Mouse (Mus musculus): Measurements from ENCODE around the gene Tbx15. TPM values are rescaled to one million over a fixed set of nuclear protein-coding genes. Genes with fewer than 3 reads are reported as not detected.

Gene Tbx15
- polyA plus RNA-seq, 1 experiment from 2014 or later = not detected

- 10% methylated on average over 6 of the region's 6 CpGs for WGBS (ENCODE audit: insufficient replicate concordance)
Measured at GRCm38 (mm10) chr3:99259741-99260270, 19.6 kb downstream of the Tbx15 start.

GRCm38 (mm10) chr3:99260395-99260794 lies 20.2 kb downstream of the Tbx15 start:
- no peak overlapping the region for H3K4me3 ChIP-seq
- H3K27me3 ChIP-seq (replicated peaks) = peaks cover 93% of the 10 kb centered on the region
- H3K36me3 ChIP-seq = no peaks in the 10 kb centered on the region
- no peak overlapping the region for H3K9ac ChIP-seq
- H3K4me1 ChIP-seq = no peaks in the 10 kb centered on the region
- H3K9me3 ChIP-seq (replicated peaks) = no peaks in the 10 kb centered on the region
- no peak overlapping the region for H3K27ac ChIP-seq
- no peak for ATAC-seq
- H3K4me2 ChIP-seq = no peak overlapping the region
- 26% methylated on average over 2 of the region's 2 CpGs for WGBS (ENCODE audit: insufficient replicate concordance)

More at GRCm38 (mm10) chr3:99259741-99260270, 19.6 kb downstream of the Tbx15 start:
- no peak overlapping the region for H3K9ac ChIP-seq
- H3K27me3 ChIP-seq (replicated peaks) = peaks cover 93% of the 10 kb centered on the region
- H3K4me2 ChIP-seq = no peak overlapping the region
- no peak overlapping the region for H3K4me3 ChIP-seq
- no peaks in the 10 kb centered on the region for H3K4me1 ChIP-seq
- no peaks in the 10 kb centered on the region for H3K9me3 ChIP-seq (replicated peaks)
- H3K27ac ChIP-seq = no peak overlapping the region
- ATAC-seq = no peak
- H3K36me3 ChIP-seq = no peaks in the 10 kb centered on the region

GRCm38 (mm10) chr3:99261371-99261791 lies 21.2 kb downstream of the Tbx15 start:
- ATAC-seq = no peak
- no peaks in the 10 kb centered on the region for H3K9me3 ChIP-seq (replicated peaks)
- H3K27ac ChIP-seq = no peak overlapping the region
- no peak overlapping the region for H3K9ac ChIP-seq
- H3K4me1 ChIP-seq = no peaks in the 10 kb centered on the region
- no peak overlapping the region for H3K4me2 ChIP-seq
- peaks cover 89% of the 10 kb centered on the region for H3K27me3 ChIP-seq (replicated peaks)
- H3K4me3 ChIP-seq = no peak overlapping the region
- no peaks in the 10 kb centered on the region for H3K36me3 ChIP-seq
- 4% methylated on average over 18 of the region's 18 CpGs for WGBS (ENCODE audit: insufficient replicate concordance)

GRCm38 (mm10) chr3:99261986-99262385 lies 21.8 kb downstream of the Tbx15 start:
- WGBS (ENCODE audit: insufficient replicate concordance) = 22% methylated on average over 2 of the region's 2 CpGs
- peaks cover 83% of the 10 kb centered on the region for H3K27me3 ChIP-seq (replicated peaks)
- H3K9me3 ChIP-seq (replicated peaks) = no peaks in the 10 kb centered on the region
- no peak for ATAC-seq
- H3K36me3 ChIP-seq = no peaks in the 10 kb centered on the region
- H3K4me3 ChIP-seq = no peak overlapping the region
- H3K4me1 ChIP-seq = no peaks in the 10 kb centered on the region
- no peak overlapping the region for H3K4me2 ChIP-seq
- no peak overlapping the region for H3K9ac ChIP-seq
- no peak overlapping the region for H3K27ac ChIP-seq

GRCm38 (mm10) chr3:99263471-99263903 lies 23.3 kb downstream of the Tbx15 start:
- H3K9me3 ChIP-seq (replicated peaks) = no peaks in the 10 kb centered on the region
- ATAC-seq = no peak
- no peak overlapping the region for H3K4me2 ChIP-seq
- no peaks in the 10 kb centered on the region for H3K4me1 ChIP-seq
- WGBS (ENCODE audit: insufficient replicate concordance) = 15% methylated on average over 9 of the region's 9 CpGs
- peaks cover 68% of the 10 kb centered on the region for H3K27me3 ChIP-seq (replicated peaks)
- H3K36me3 ChIP-seq = no peaks in the 10 kb centered on the region
- H3K27ac ChIP-seq = no peak overlapping the region
- no peak overlapping the region for H3K4me3 ChIP-seq
- no peak overlapping the region for H3K9ac ChIP-seq

GRCm38 (mm10) chr3:99264695-99265094 lies 24.5 kb downstream of the Tbx15 start:
- H3K27ac ChIP-seq = no peak overlapping the region
- no peaks in the 10 kb centered on the region for H3K4me1 ChIP-seq
- WGBS (ENCODE audit: insufficient replicate concordance) = 25% methylated on average over 7 of the region's 7 CpGs
- no peak overlapping the region for H3K4me3 ChIP-seq
- H3K4me2 ChIP-seq = no peak overlapping the region
- no peak overlapping the region for H3K9ac ChIP-seq
- peaks cover 56% of the 10 kb centered on the region for H3K27me3 ChIP-seq (replicated peaks)
- H3K36me3 ChIP-seq = no peaks in the 10 kb centered on the region
- H3K9me3 ChIP-seq (replicated peaks) = no peaks in the 10 kb centered on the region
- 0 out of 2 replicates have a peak, but pooled peaks have one; percentile 47 for ATAC-seq

GRCm38 (mm10) chr3:99266752-99267303 lies 26.6 kb downstream of the Tbx15 start:
- Histone ChIP-seq H3K27ac (no peak overlapping the region), H3K9ac (no peak overlapping the region), H3K4me1 (no peaks in the 10 kb centered on the region), H3K36me3 (no peaks in the 10 kb centered on the region), H3K9me3 (replicated peaks) (no peaks in the 10 kb centered on the region), H3K27me3 (replicated peaks) (peaks cover 39% of the 10 kb centered on the region), H3K4me2 (no peak overlapping the region), H3K4me3 (no peak overlapping the region)
- ATAC-seq = no peak
- WGBS (ENCODE audit: insufficient replicate concordance) = 50% methylated on average over 10 of the region's 10 CpGs

- Histone ChIP-seq H3K4me2 (no peak overlapping the region), H3K4me1 (no peaks in the 10 kb centered on the region), H3K4me3 (no peak overlapping the region), H3K27ac (no peak overlapping the region), H3K9ac (no peak overlapping the region), H3K27me3 (replicated peaks) (no peaks in the 10 kb centered on the region; the same call in 1 of the 2 replicates), H3K36me3 (no peaks in the 10 kb centered on the region), H3K9me3 (replicated peaks) (no peaks in the 10 kb centered on the region)
- ATAC-seq = no peak
- whole genome bisulfite sequencing (ENCODE audit: insufficient replicate concordance) = 61% methylated on average over 12 of the region's 12 CpGs
Measured at GRCm38 (mm10) chr3:99277973-99278580, 37.9 kb downstream of the Tbx15 start.

- no peak overlapping the region for H3K27ac ChIP-seq
- no peak overlapping the region for H3K4me3 ChIP-seq
- H3K4me2 ChIP-seq = no peak overlapping the region
- no peaks in the 10 kb centered on the region for H3K9me3 ChIP-seq (replicated peaks)
- no peaks in the 10 kb centered on the region for H3K4me1 ChIP-seq
- no peak for ATAC-seq
- H3K9ac ChIP-seq = no peak overlapping the region
- no peaks in the 10 kb centered on the region for H3K36me3 ChIP-seq
- 59% methylated on average over 3 of the region's 3 CpGs for WGBS (ENCODE audit: insufficient replicate concordance)
- H3K27me3 ChIP-seq (replicated peaks) = no peaks in the 10 kb centered on the region; the same call in 1 of the 2 replicates
Measured at GRCm38 (mm10) chr3:99279718-99280117, 39.5 kb downstream of the Tbx15 start.

GRCm38 (mm10) chr3:99281453-99281852 lies 41.3 kb downstream of the Tbx15 start:
- Histone ChIP-seq H3K27ac (no peak overlapping the region), H3K27me3 (replicated peaks) (no peaks in the 10 kb centered on the region; the same call in 1 of the 2 replicates), H3K4me3 (no peak overlapping the region), H3K9me3 (replicated peaks) (no peaks in the 10 kb centered on the region), H3K9ac (no peak overlapping the region), H3K4me2 (no peak overlapping the region), H3K4me1 (no peaks in the 10 kb centered on the region), H3K36me3 (no peaks in the 10 kb centered on the region)
- 40% methylated on average over 4 of the region's 4 CpGs for WGBS (ENCODE audit: insufficient replicate concordance)
- ATAC-seq = no peak

GRCm38 (mm10) chr3:99288302-99288701 lies 48.1 kb downstream of the Tbx15 start:
- no peaks in the 10 kb centered on the region for H3K36me3 ChIP-seq
- H3K4me1 ChIP-seq = no peaks in the 10 kb centered on the region
- H3K9ac ChIP-seq = no peak overlapping the region
- ATAC-seq = no peak
- no peaks in the 10 kb centered on the region for H3K9me3 ChIP-seq (replicated peaks)
- H3K4me3 ChIP-seq = no peak overlapping the region
- no peak overlapping the region for H3K27ac ChIP-seq
- H3K4me2 ChIP-seq = no peak overlapping the region
- whole genome bisulfite sequencing (ENCODE audit: insufficient replicate concordance) = 33% methylated on average over 2 of the region's 2 CpGs
- H3K27me3 ChIP-seq (replicated peaks) = no peaks in the 10 kb centered on the region

GRCm38 (mm10) chr3:99290064-99290702 lies 50.0 kb downstream of the Tbx15 start:
- no peaks in the 10 kb centered on the region for H3K27me3 ChIP-seq (replicated peaks)
- H3K4me1 ChIP-seq = no peaks in the 10 kb centered on the region
- ATAC-seq = no peak
- no peak overlapping the region for H3K4me3 ChIP-seq
- H3K36me3 ChIP-seq = no peaks in the 10 kb centered on the region
- no peak overlapping the region for H3K4me2 ChIP-seq
- H3K9me3 ChIP-seq (replicated peaks) = no peaks in the 10 kb centered on the region
- no peak overlapping the region for H3K9ac ChIP-seq
- no peak overlapping the region for H3K27ac ChIP-seq
- 50% methylated on average over 6 of the region's 6 CpGs for WGBS (ENCODE audit: insufficient replicate concordance)

Measured in liver, embryonic 12.5 days (tissue).